Mouse (Mus musculus): ENCODE measurements around the gene Foxj3. TPM values are rescaled to one million over a fixed set of nuclear protein-coding genes. Genes with fewer than 3 reads are reported as not detected.

Foxj3 gene
- total RNA-seq, 1 experiment, result 17.7 TPM

DNA sequence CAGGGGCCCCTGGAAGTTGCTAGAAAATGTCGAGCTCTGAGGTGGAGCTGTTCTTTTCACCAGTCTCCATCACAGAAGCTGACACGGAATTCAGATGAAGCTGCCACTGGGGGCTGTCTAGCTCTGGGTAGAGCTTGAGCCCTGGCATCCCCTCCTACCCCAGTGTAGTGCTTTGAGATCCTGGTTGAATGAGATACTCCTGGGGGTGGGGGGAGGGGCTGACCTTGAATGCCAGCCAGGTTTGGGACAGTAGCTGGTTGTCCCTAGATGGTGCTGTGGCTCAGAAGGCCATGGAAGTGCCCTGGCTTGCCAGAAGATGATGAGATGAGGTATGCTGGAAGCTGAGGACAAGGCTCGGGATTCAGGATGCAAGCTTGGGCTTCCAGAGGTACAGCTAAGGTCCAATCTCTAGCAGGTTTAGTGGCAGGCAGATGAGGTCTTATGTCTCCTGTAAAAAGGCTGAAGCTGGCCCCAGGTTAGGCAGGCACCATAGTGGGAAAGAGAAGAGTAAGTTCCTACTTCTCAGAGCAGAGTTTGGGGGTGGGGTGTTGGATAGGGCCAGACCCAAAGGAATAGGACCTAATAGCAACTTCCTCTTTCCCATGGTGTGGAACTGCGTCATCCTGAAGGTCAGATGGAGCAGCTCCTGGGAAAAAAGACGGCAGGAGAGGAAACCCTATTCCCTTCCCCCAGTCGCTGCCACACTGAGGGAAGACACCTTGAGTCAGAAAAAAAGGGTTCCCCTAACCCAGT is 98.3 kb downstream of the Foxj3 start:
- no peak for TF ChIP-seq ZC3H11A (IDR thresholded peaks at IDR 0.05; ENCODE audit: borderline replicate concordance, low read depth, low read length)
- TF ChIP-seq CHD2 (IDR thresholded peaks at IDR 0.05; ENCODE audit: low read depth, low read length), result no peak
- no peak for TF ChIP-seq ZNF384 (IDR thresholded peaks at IDR 0.05; ENCODE audit: low read depth, low read length)
- no peak for TF ChIP-seq HCFC1 (IDR thresholded peaks at IDR 0.05; ENCODE audit: borderline replicate concordance, insufficient read depth, low read length)
- TF ChIP-seq MAFK (IDR thresholded peaks at IDR 0.05; ENCODE audit: insufficient read depth, low read depth, low read length), result no peak
- no peak for DNase-seq (ENCODE audit: low read depth, low spot score)
- in situ Hi-C loops (cut with MboI; ENCODE audit: low sequenced_read_pairs in 2 of 2, unreplicated experiment in 2 of 2), result no loop called here

DNA sequence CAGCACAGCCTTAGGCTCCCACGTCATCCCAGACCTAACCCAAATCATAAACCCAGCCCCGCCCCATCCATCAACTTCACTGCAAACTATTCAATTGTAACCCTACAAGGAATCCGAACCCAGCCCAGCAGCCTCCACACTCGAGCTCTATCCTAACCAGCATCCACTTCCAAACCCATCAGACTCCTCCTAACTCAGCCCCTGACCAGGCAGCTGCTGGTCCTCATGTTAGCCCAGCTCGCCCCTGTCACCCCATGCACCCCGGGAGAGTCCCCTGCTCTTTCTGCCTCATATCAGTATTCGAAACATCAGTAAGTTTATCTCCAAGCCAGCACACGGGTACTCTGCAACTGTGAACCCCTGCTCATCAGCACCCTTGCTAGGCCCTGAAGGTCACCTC is 98.9 kb downstream of the Foxj3 start:
- Histone ChIP-seq H3K4me3 (ENCODE audit: insufficient read depth in 1 of 2, low read depth in 1 of 2, low read length in 2 of 2, poor library complexity in 1 of 2, severe bottlenecking in 1 of 2) (no peak overlapping the region), H3K9ac (ENCODE audit: insufficient read depth, low read depth, low read length, poor library complexity, severe bottlenecking) (no peak overlapping the region), H3K4me1 (ENCODE audit: control insufficient read depth in 2 of 2, insufficient read depth in 2 of 2, low read length in 2 of 2, poor library complexity in 1 of 2) (peaks cover 2 to 34% of the 10 kb centered on the region in 2 experiments; a peak in 3 of 4 replicates), H3K36me3 (ENCODE audit: control insufficient read depth, insufficient read depth, low read length, poor library complexity, severe bottlenecking) (peaks cover 2% of the 10 kb centered on the region; the same call in 1 of the 2 replicates), H3K9me3 (ENCODE audit: control insufficient read depth, insufficient read depth, low read depth, low read length) (no peaks in the 10 kb centered on the region), H3K27ac (ENCODE audit: insufficient read depth, low read depth, low read length, poor library complexity, severe bottlenecking) (no peak overlapping the region)
- in situ Hi-C loops (cut with MboI; ENCODE audit: low sequenced_read_pairs in 2 of 2, unreplicated experiment in 2 of 2), result no loop called here
- DNase-seq (ENCODE audit: low read depth, low spot score), result no peak
- no peak for TF ChIP-seq ZC3H11A (IDR thresholded peaks at IDR 0.05; ENCODE audit: borderline replicate concordance, low read depth, low read length)
- no peak for TF ChIP-seq CHD2 (IDR thresholded peaks at IDR 0.05; ENCODE audit: low read depth, low read length)

More for the DNA sequence above, 98.3 kb downstream of the Foxj3 start:
- peaks cover 2 to 34% of the 10 kb centered on the region in 2 experiments; a peak in 3 of 4 replicates for H3K4me1 ChIP-seq (ENCODE audit: control insufficient read depth in 2 of 2, insufficient read depth in 2 of 2, low read length in 2 of 2, poor library complexity in 1 of 2)
- peaks cover 3% of the 10 kb centered on the region; the same call in 1 of the 2 replicates for H3K36me3 ChIP-seq (ENCODE audit: control insufficient read depth, insufficient read depth, low read length, poor library complexity, severe bottlenecking)
- H3K9me3 ChIP-seq (ENCODE audit: control insufficient read depth, insufficient read depth, low read depth, low read length), result no peaks in the 10 kb centered on the region
- no peak overlapping the region for H3K27ac ChIP-seq (ENCODE audit: insufficient read depth, low read depth, low read length, poor library complexity, severe bottlenecking)
- H3K9ac ChIP-seq (ENCODE audit: insufficient read depth, low read depth, low read length, poor library complexity, severe bottlenecking), result no peak overlapping the region
- no peak overlapping the region for H3K4me3 ChIP-seq (ENCODE audit: insufficient read depth in 1 of 2, low read depth in 1 of 2, low read length in 2 of 2, poor library complexity in 1 of 2, severe bottlenecking in 1 of 2)

DNA sequence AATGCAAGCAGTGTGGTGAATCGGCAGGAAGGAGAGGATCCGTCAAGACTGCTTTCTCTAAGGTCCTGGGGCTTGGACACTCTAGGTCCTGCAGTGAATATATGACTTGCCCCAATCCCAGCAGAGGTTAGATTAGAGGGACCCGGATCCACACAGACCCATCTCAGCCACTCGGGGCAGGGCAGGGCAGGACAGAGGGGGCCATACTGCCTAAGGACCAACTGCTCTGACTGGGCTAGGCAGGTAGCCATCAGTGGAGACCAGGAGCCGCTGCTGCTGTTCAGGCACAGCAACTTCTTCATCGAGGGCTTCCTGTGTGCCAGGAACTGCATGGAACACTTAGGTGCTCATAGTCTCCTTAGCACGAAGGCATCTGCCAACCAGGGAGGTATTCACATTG is 99.9 kb downstream of the Foxj3 start:
- peaks cover 2% of the 10 kb centered on the region; the same call in 1 of the 2 replicates for H3K36me3 ChIP-seq (ENCODE audit: control insufficient read depth, insufficient read depth, low read length, poor library complexity, severe bottlenecking)
- in situ Hi-C loops (cut with MboI; ENCODE audit: low sequenced_read_pairs in 2 of 2, unreplicated experiment in 2 of 2), result no loop called here
- H3K4me3 ChIP-seq (ENCODE audit: insufficient read depth in 1 of 2, low read depth in 1 of 2, low read length in 2 of 2, poor library complexity in 1 of 2, severe bottlenecking in 1 of 2), result no peak overlapping the region
- no peak for DNase-seq (ENCODE audit: low read depth, low spot score)
- H3K9ac ChIP-seq (ENCODE audit: insufficient read depth, low read depth, low read length, poor library complexity, severe bottlenecking), result no peak overlapping the region
- H3K9me3 ChIP-seq (ENCODE audit: control insufficient read depth, insufficient read depth, low read depth, low read length), result no peaks in the 10 kb centered on the region
- H3K27ac ChIP-seq (ENCODE audit: insufficient read depth, low read depth, low read length, poor library complexity, severe bottlenecking), result no peak overlapping the region
- no peak for TF ChIP-seq HCFC1 (IDR thresholded peaks at IDR 0.05; ENCODE audit: borderline replicate concordance, insufficient read depth, low read length)
- TF ChIP-seq MAFK (IDR thresholded peaks at IDR 0.05; ENCODE audit: insufficient read depth, low read depth, low read length), result no peak
- TF ChIP-seq ZC3H11A (IDR thresholded peaks at IDR 0.05; ENCODE audit: borderline replicate concordance, low read depth, low read length), result no peak
- no peak for TF ChIP-seq CHD2 (IDR thresholded peaks at IDR 0.05; ENCODE audit: low read depth, low read length)
- no peak for TF ChIP-seq ZNF384 (IDR thresholded peaks at IDR 0.05; ENCODE audit: low read depth, low read length)
- H3K4me1 ChIP-seq (ENCODE audit: control insufficient read depth in 2 of 2, insufficient read depth in 2 of 2, low read length in 2 of 2, poor library complexity in 1 of 2), result peaks cover 2 to 27% of the 10 kb centered on the region in 2 experiments; a peak in 3 of 4 replicates

DNA sequence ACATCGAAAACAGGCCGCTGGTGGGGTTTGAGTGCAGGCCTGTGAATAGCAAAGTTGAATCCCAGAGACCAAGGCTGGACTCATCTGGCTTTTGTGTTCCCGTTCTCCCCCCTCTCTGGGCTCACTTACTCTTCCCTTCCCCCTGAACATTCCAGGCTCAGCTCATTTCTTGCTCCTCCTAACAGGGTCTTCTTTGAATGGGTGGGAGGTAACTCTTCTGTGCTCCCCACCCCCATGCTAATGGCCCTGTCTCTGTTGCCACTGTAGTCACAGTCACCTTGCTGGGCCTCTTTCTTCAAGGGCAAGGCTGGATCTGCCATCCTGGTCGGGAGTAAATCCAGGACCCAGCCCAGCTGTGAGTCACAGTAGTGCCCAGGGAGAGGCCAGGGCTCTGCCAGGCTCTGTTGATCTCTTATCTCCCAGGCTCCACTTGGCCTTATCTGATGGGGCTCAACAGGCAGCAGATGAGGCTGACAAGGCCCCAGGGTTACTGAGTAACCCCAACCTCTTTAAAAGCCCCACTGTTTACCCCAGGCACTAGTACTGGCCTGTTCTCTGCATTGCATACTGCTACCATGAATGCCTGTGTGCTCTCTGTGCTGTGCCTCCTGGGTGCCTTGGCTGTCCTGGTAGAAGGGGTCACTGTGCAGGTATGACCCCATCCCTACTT is 100.5 kb downstream of the Foxj3 start, which contains the start of gene Guca2a:
Gene Guca2a (plus strand): TSS at position 529 of the 670 bp plus-strand sequence.
- TF ChIP-seq ZNF384 (IDR thresholded peaks at IDR 0.05; ENCODE audit: low read depth, low read length), result no peak
- no peak for TF ChIP-seq CHD2 (IDR thresholded peaks at IDR 0.05; ENCODE audit: low read depth, low read length)
- TF ChIP-seq ZC3H11A (IDR thresholded peaks at IDR 0.05; ENCODE audit: borderline replicate concordance, low read depth, low read length), result no peak
- TF ChIP-seq MAFK (IDR thresholded peaks at IDR 0.05; ENCODE audit: insufficient read depth, low read depth, low read length), result no peak
- no peak for TF ChIP-seq HCFC1 (IDR thresholded peaks at IDR 0.05; ENCODE audit: borderline replicate concordance, insufficient read depth, low read length)
- DNase-seq (ENCODE audit: low read depth, low spot score), result no peak
- peaks cover 2% of the 10 kb centered on the region; the same call in 1 of the 2 replicates for H3K36me3 ChIP-seq (ENCODE audit: control insufficient read depth, insufficient read depth, low read length, poor library complexity, severe bottlenecking)
- no peak within 1 kb of the TSS for H3K4me3 ChIP-seq (ENCODE audit: insufficient read depth in 1 of 2, low read depth in 1 of 2, low read length in 2 of 2, poor library complexity in 1 of 2, severe bottlenecking in 1 of 2)
- no peak within 1 kb of the TSS for H3K27ac ChIP-seq (ENCODE audit: insufficient read depth, low read depth, low read length, poor library complexity, severe bottlenecking)
- peaks cover 2 to 22% of the 10 kb centered on the region in 2 experiments; a peak in 3 of 4 replicates for H3K4me1 ChIP-seq (ENCODE audit: control insufficient read depth in 2 of 2, insufficient read depth in 2 of 2, low read length in 2 of 2, poor library complexity in 1 of 2)
- no peak within 1 kb of the TSS for H3K9ac ChIP-seq (ENCODE audit: insufficient read depth, low read depth, low read length, poor library complexity, severe bottlenecking)
- in situ Hi-C loops (cut with MboI; ENCODE audit: low sequenced_read_pairs in 2 of 2, unreplicated experiment in 2 of 2), result no loop called here
- no peaks in the 10 kb centered on the region for H3K9me3 ChIP-seq (ENCODE audit: control insufficient read depth, insufficient read depth, low read depth, low read length)
